Mouse (Mus musculus) left cerebral cortex, postnatal 36 days (tissue): ENCODE measurements around the gene Sptbn4. TPM values are rescaled to one million over a fixed set of nuclear protein-coding genes. Genes with fewer than 3 reads are reported as not detected.
"Not testable (repeated sequence)": the region's sequence is repeated elsewhere in the genome, so short reads cannot be mapped to it uniquely, and the experiment has no call there.

ENCODE experiments used
- DNase-seq, 2 experiments: peaks; one replicate each; pipeline ENCODE4 v3.0.0; 2021 to 2022; ENCODE audit warnings: low spot score in 2 of 2, mixed read lengths in 1 of 2
- intact Hi-C: fragments of 180-260 bp; cut with DNase I; formaldehyde crosslinking; loops from one replicate; pipeline ENCODE4 v1.15.1; 2025
- total RNA-seq, 2 experiments: library from RNA; stranded (reverse); gene quantifications; 2 replicates each; pipeline ENCODE4 v1.2.3; 2021

The Sptbn4 gene
- total RNA-seq, result 100 to 1,000 TPM; 124 to 166 TPM

DNA sequence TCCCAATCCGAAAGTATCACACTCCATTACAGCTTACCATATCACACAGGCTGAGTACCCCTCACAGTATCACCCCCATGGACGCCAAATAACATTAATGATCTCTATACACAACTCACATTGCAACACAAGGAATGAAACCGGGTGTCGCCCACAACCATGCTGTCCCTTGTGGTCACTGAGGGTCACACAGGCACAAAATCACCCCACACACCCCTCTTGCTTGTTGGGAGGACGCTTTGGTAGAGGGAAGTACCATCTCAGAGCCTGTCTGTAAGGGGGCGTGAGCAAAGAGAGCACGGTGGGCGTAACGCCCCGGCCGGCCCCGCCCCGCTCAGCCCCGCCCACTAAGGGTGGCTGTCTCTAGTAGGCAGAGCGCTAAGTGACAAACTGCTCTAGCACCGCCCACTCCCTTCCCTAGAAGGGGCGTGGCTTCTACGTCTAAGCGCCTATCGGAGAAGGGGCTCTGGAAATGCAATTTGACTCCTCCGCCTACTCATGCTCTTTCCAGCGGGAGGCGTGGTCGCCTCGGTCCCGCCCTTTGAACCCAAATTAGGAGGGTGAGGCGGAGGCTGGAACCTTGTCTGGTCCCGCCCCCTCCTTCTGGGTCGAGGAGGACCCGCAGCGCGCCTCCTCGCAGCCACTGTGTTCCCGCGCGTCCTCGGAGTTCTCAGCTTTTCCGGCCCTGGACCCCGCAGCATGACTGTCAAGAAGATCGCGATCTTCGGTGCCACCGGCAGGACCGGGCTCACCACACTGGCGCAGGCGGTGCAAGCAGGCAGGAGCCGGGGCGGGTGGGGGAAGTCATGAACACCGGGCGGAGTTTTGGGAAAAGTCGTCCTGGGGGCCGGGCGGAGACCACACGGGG, at the start of gene Sptbn4, which contains the start of gene Blvrb:
Gene Sptbn4 (minus strand): TSS at position 268 of the 868 bp plus-strand sequence.
Gene Blvrb (plus strand): TSS at position 560 of the 868 bp plus-strand sequence.
- DNase-seq, result peak; percentile 96
- intact Hi-C loops, result loop anchor here (2.0 to 5.0 kb wide), 4 partner anchors 39 to 110 kb away; partner anchors contain the start of genes Ltbp4 and Sertad1

DNA sequence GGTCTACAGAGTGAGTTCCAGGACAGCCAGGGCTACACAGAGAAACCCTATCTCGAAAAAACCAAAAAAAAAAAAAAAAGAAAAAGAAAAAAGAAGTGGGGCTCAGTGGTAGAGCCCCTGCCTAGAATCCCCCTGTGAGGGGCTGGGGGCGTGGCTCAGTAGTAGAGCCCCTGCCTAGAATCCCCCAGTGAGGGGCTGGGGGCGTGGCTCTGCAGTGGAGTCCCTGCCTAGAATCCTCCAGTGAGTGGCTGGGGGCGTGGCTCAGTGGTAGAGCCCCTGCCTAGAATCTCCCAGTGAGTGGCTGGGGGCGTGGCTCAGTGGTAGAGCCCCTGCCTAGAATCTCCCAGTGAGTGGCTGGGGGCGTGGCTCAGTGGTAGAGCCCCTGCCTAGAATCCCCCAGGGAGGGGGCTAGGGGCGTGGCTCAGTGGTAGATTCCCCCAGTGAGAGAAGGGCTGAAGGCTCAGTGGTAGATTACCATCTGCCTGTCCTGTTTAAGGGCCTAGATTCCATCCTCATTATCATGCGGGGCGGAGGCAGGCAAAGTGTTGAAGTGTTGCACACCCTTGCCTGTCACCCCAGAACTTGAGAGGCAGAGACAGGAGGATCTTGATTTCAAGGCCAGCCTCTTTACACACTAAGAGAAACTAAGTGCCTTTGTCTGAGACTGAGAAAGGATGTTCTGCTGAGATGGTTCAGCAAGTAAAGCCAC, 47.3 kb upstream of the Sptbn4 start:
- DNase-seq, intact Hi-C loops: not testable (repeated sequence)

DNA sequence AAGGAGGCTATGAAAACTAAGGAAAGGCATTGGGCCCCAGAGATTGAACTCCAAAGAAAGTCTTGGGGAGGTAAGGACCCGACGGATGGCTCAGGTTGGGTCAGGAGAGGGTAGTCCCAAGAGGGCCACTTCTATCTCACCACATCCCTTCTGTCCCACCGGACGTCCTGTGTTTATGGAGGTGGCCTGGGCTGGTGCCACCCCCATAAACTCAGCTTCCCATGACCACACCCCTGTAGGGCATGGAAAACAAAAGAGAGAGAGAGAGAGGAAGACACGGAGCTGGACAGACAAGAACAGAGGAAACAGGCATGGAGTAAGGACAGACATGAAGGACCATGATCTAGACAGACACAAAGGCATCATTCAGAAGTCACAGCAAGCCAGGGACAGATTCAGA, 46.0 kb upstream of the Sptbn4 start:
- no peak for DNase-seq
- intact Hi-C loops, result no loop called here

DNA sequence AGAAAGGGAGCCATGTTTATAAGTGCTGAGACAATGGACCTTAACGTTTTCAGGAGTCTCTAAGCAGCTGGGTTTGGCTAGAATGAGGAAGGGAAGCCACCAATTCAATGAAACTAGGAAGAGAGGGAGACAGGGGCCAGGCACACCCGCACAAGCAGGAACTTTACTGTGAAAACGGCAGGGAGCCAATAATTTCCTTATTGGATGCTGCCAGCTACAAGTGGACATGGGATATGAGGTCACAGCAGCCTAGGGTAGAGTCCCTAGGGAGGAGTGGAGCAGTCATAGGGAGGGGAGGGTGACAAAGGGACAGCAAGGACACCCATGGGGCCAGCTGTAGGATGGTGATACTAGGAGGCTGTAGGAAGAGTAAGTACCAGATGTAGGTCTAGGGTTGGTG, 45.5 kb upstream of the Sptbn4 start:
- no peak for DNase-seq
- intact Hi-C loops, result no loop called here

DNA sequence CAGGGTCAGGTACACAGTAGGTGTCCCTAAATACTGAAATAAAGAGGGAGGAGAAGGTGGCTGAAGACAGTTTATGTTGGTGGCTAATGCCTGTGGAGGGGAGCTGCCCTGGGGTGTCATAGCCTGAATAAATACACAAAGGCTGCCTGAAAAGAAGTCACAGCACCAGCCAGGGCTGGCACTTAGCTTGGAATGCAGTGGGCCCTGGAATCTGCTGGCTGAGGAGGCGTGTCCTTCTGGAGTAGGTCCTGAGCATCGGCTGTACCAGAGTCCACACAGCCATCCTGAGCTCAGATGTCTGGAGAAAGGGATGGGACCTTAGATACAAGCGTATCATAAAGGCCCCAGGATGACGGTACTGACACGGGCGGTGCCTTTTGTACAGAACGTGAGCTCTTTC, 44.4 kb upstream of the Sptbn4 start:
- no peak for DNase-seq
- intact Hi-C loops, result no loop called here

DNA sequence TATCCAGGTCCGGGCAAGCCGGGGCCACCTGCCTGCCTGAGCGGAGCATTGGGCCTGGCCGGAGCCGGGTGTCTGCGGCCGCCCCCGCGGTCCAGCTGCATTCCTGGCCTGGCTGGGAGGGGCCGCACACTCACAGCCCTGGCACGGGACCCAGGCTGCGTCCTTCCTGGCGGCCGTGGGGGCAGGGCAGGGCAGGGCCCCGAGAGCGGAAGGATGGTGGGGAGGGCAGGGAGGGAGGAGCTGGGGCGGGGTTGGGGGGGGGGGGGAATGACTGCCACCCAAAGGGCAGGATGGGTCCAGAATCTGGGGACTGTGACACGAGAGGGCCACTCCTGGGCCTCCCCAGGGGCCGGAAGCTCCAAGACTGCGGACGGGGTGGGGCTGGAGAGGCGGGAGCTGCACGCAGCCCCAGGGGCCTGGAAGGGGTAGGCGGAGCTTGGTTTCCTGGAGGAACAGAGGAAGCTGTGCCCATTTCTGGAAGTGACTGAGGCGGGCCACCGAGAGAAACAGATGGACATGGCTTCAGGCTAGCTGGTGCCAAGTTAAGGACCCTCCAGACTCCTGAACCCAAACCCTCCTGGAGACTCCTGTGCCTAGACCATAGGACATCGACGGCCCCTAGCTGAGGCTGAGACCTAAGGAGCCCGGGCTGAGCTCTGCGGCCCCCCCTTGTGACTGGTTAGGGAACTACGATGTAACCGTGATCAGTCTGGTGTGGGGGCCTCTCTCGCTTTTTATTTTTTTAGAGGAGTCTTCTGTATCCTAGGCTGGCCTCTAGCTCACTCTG, 43.2 kb upstream of the Sptbn4 start:
- DNase-seq, result peak; percentile 83 to 86
- intact Hi-C loops, result no loop called here

DNA sequence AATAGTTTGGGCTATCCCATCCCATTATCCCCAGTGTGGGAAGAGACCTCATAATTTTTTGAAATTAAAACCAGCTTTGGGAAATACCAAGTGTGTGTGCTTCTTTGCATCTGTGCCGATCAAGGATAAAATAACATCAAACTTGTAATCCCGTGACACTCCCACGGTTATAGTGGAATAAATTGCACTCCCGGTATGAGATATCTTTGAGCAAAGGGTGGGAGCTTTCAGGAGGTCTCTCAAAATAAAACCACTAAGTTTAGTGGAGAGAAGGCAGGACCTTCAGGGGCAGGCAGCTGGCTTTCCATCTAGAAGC, 42.7 kb upstream of the Sptbn4 start:
- DNase-seq, result no peak
- intact Hi-C loops, result no loop called here

DNA sequence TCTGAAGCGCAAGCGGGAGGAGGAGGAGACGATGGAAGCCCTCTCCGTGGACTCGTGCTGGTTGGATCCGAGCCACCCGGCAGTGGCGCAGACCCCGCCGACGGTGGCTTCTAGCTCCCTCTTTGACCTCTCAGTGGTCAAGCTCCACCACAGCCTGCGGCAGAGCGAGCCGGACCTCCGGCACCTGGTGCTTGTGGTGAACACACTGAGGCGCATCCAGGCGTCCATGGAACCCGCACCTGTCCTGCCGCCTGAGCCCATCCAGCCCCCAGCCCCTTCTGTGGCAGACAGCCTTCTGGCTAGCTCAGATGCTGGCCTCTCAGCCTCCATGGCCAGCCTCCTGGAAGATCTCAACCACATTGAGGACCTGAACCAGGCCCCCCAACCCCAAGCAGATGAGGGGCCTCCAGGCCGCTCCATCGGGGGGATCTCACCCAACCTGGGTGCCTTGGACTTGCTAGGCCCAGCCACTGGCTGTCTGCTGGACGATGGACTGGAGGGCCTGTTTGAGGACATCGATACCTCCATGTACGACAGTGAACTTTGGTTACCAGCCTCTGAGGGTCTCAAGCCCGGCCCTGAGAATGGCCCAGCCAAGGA, 41.9 kb upstream of the Sptbn4 start:
- intact Hi-C loops, result loop anchor here (10.0 kb wide), 1 partner anchor 155 kb away; the partner anchor contains the start of gene Ltbp4
- DNase-seq, result no peak

DNA sequence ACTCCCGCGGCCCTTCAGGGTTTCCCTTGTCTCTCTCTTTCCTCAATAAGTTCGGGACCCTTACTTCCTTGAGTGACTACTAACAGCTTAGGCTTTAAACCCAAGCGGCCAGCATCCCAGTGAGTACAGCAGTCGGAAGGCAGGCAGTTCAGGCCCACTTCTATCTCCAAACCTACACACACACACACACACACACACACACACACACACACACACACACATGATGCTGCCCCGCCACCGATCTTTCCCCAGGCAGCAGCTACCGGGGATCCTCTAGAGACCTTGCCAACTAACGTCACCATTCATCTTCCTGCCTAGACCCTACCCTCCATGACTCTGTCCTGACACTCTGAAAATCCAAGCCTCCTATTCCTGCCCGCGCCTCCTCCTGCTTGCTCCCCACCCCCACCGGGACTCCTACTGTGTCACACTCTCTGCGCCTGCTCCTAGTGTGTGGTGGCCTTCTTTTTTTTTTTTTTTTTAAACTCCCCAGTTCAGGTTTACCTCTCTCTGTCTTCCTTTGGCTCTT, 40.3 kb upstream of the Sptbn4 start:
- intact Hi-C loops, result loop anchor here (2.0 to 10.0 kb wide), 2 partner anchors 41 to 153 kb away; partner anchors contain the start of genes Blvrb, Ltbp4 and Sptbn4

DNA sequence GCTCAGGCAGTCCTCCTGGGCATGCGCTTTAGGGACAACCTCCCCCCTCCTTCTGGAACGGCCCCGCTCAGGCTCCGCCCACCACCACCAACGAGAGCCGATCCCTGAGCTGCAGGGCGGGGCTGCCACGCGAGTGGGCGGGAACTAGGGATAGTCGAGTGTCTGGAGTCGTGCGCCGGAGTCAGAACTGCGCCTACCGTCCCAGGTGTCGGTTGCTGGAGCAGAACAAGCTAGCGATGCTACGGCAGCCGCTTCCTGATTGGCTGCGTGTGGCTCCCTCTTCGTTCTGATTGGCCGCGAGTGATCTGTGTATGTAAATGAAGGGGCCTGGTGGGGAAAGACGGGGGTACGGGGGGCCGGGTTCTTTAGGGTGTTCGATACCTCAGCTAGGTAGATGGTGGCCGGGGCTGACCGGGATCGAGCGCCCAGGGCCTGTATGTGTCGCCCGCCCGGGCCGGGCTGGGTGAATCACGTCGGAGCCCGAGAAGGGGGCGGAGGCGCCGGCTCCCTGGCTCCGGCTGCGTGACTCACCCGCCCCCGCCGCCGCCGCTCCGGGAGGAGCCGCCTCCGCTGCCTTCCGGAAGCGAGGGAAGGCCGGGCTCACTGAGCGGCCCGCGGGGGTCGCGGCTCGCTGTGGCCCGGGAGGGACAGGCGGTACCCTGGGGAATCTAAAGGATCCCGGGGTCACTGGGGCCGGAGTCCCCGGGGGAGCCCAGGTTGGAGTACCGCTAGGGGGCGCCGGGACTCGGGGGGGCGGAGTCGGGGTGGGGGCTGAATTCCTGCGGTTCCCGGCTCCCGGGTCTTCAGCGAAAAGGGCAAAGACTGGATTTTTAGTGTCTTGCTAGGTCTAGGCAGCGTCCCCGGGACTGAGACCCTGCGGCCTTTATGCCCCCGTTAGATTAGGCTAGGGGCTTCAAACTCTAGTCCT, 39.5 kb upstream of the Sptbn4 start, which contains the start of gene Sertad1:
Gene Sertad1 (plus strand): TSS at position 141 of the 928 bp plus-strand sequence.
- intact Hi-C loops, result loop anchor here (2.0 to 10.0 kb wide), 2 partner anchors 40 to 152 kb away; partner anchors contain the start of genes Blvrb, Ltbp4 and Sptbn4
- peak; percentile 100 for DNase-seq

More for the DNA sequence above, 40.3 kb upstream of the Sptbn4 start:
- peak; percentile 59 to 64 for DNase-seq

DNA sequence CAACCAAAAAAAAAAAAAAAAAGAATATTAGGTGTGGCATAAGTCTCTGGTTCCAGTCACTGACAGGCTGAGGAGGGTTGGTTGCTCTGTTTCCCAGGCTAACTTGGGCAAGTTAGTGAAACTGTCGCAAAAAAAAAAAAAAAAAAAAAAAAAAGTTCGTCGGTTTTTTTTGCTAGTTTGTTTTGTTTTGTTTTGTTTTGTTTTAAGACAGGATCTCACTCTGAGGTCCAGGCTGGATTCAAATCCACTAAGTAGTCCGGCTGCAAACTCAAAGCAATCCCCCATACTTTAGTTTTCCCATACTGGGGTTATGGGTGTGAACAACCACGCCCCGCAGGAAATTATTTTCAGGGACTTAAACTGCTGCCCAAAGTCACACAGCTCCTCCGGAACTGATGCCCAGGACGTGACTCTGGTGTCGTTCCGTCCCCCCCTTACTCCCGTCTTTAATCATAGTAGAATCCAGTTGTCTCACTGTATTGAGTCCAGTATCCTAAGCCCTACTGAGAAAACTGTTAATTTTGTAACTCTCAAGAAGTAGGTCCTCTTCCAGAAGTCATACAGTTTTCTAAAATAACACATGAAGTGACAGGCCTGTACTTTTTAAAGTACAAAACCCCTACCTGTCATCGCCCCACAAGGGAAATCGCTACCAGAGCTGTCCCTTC, 38.8 kb upstream of the Sptbn4 start:
- peak in 1 of 2 experiments; percentile 8 for DNase-seq
- intact Hi-C loops, result loop anchor here (2.0 to 10.0 kb wide), 2 partner anchors 39 to 151 kb away; partner anchors contain the start of genes Blvrb, Ltbp4 and Sptbn4

DNA sequence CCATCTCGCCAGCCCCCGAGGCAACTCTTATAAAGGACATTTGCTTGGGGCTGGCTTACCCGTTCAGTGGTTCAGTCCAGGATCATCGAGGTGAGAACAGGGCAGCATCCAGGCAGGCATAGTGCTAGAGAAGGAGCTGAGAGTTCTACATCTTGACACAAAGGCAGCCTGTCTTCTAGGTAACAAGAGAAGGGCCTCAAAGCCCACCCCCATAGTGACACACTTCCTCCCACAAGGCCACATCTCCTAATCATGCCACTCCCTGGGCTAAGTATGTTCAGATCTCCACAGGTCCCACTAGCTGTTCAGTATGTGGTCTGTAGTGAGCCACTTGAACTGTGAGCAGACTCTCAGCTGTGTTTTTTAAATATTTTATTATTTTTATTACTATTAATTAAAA, 36.4 kb upstream of the Sptbn4 start:
- intact Hi-C loops, result loop anchor here (10.0 kb wide), 1 partner anchor 149 kb away; the partner anchor contains the start of gene Ltbp4
- DNase-seq, result no peak

DNA sequence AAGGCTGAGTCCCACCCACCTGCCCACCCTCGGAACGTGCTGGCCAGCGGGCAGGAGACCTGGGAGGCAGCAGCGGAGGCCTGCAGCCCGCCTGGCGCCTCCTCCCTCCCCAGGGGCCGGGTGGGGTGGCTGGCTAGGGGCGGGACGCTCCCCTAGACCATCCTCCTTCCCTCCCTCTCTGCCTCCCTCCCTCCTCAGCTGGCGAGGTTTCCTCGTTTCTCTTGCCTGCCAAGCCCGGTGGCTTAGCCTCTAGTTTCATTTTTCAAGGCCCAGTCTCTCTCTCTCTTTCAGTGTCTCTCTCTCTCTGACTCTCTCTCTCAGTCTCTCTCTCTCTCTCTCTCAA, 34.1 kb upstream of the Sptbn4 start:
- DNase-seq, result peak; percentile 67 to 69
- intact Hi-C loops, result loop anchor here (10.0 kb wide), 1 partner anchor 147 kb away; the partner anchor contains the start of gene Ltbp4

DNA sequence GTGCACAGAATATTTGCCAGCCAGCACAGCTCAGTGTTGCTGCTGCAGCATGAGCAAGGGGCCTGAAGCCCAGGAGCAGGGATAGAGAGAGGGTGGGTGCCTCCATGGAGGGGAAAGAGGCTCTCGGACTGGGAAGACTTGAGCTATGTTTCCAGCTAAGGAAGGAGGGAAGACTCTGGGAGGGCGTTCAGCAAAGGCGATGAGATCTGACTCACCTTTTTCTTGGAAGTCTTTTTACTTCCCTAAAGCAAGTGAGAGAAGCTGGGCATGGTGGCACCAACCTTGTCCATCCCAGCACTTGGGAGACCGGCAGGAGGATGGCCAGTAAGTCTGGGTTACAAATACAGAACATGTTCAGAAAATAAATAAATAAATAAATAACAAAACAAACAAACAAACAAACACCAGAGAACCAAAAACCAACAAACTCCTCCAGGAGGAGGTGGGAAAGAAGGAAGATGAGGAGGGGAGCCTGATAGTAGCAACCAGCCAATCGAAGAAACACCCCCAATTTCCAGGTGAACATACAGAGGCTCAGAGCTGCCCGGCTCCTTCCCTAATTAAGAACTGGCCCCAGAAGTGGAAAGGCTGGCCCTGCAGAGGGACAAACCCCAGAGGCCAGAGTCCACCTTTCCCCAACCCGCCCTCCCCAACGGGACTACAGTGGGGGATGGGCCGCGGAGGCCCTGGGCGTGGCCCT, 33.6 kb upstream of the Sptbn4 start:
- intact Hi-C loops, result loop anchor here (10.0 kb wide), 1 partner anchor 146 kb away; the partner anchor contains the start of gene Ltbp4

DNA sequence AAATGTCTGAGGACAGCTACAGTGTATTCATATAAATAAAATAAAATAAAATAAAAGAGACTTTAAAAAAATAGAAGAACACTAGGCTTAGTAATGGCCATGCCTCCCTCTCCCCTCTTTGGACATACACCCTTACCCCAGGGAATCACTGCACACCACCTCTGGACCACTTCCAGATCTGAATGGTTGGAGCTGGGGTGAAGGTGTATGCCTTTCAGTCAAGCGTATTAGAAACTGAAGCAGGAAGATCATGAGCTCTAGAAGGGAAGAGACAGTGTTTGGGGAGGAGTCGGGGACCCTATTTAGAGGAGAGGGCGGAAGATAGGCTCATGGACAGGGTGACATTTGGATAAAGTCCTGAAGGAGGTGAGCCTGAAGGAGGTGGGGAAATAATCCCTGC, 33.0 kb upstream of the Sptbn4 start:
- DNase-seq, result no peak
- intact Hi-C loops, result loop anchor here (10.0 kb wide), 1 partner anchor 146 kb away; the partner anchor contains the start of gene Ltbp4

More for the DNA sequence above, 33.6 kb upstream of the Sptbn4 start:
- DNase-seq, result no peak

DNA sequence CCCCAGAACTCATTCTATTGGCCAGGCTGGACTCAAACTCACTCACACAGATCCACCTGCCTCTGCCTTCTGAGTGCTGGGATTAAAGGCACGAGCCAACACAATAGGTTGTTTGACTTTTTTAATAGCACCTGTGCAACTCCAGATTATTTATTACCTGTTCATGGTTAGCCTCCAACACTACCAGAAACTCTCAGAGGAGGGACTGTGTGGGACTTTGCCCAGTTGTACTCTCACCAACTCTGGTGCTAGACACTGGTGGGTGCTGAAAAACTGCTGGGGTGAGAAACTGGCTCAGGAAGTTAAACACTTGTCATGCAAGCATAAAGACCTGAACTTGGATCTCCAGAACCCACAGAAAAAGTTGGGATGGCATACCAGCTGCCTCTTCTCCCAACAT, 32.3 kb upstream of the Sptbn4 start:
- DNase-seq, result no peak
- intact Hi-C loops, result loop anchor here (10.0 kb wide), 1 partner anchor 145 kb away; the partner anchor contains the start of gene Ltbp4
